Mouse (Mus musculus) embryonic facial prominence, embryonic 13.5 days (tissue): ENCODE measurements at regions not wholly inside any gene's neighbourhood (a gene's known extent, or its start where the extent isn't known, plus 50 kb on each side); places are given as distances from the start of the nearest gene placed in this dataset.

ENCODE experiments used
- ATAC-seq: fragments of 200-750 bp; cut with Nextera tagmentation; 2 replicates; pipeline ENCODE4 v1.8.0; 2017; ENCODE audit warnings: low read depth; ENCODE audit not compliant: insufficient number of reproducible peaks, insufficient read depth, low FRiP score, low TSS enrichment
- H3K27ac ChIP-seq: fragments of 300-500 bp; sonication (generic); 2 replicates; pipeline ENCODE4 v1.5.1; 2015; ENCODE audit warnings: moderate library complexity, mild to moderate bottlenecking, inconsistent platforms
- H3K27me3 ChIP-seq: fragments of 300-500 bp; sonication (generic); 2 replicates; pipeline ENCODE4 v1.6.1; 2015; ENCODE audit warnings: mild to moderate bottlenecking, inconsistent platforms
- H3K36me3 ChIP-seq: fragments of 300-500 bp; sonication (generic); 2 replicates; pipeline ENCODE4 v1.6.1; 2015; ENCODE audit warnings: mild to moderate bottlenecking, inconsistent platforms
- H3K4me1 ChIP-seq: fragments of 300-500 bp; sonication (generic); 2 replicates; pipeline ENCODE4 v1.6.1; 2015; ENCODE audit warnings: inconsistent platforms
- H3K4me2 ChIP-seq: fragments of 300-500 bp; sonication (generic); 2 replicates; pipeline ENCODE4 v1.6.1; 2015; ENCODE audit warnings: moderate library complexity, mild to moderate bottlenecking, inconsistent platforms
- H3K4me3 ChIP-seq: fragments of 300-500 bp; sonication (generic); 2 replicates; pipeline ENCODE4 v1.5.1; 2015; ENCODE audit warnings: mild to moderate bottlenecking, inconsistent platforms
- H3K9ac ChIP-seq: fragments of 300-500 bp; sonication (generic); 2 replicates; pipeline ENCODE4 v1.6.1; 2015; ENCODE audit warnings: mild to moderate bottlenecking, inconsistent platforms
- H3K9me3 ChIP-seq: fragments of 300-500 bp; sonication (generic); 2 replicates; pipeline ENCODE4 v1.6.1; 2016; ENCODE audit warnings: inconsistent platforms
- WGBS: fragments of 180-500 bp; shearing (Covaris S2); methylation state at CpG from one replicate; pipeline ENCODE4 v1.1.7; 2015; ENCODE audit warnings: mixed read lengths; 5-methylcytosine and 5-hydroxymethylcytosine counted together

GRCm38 (mm10) chr4:4858345-4858744 lies 65.2 kb upstream of the Impad1 start:
- Histone ChIP-seq H3K4me3 (no peak overlapping the region), H3K27me3 (no peaks in the 10 kb centered on the region), H3K36me3 (no peaks in the 10 kb centered on the region), H3K4me1 (no peaks in the 10 kb centered on the region), H3K4me2 (no peak overlapping the region), H3K9me3 (no peaks in the 10 kb centered on the region), H3K9ac (no peak overlapping the region), H3K27ac (no peak overlapping the region)
- WGBS = 70% methylated on average over 2 of the region's 2 CpGs
- ATAC-seq = no peak
